Mouse (Mus musculus): Measurements from ENCODE around the gene Gm9508. TPM values are rescaled to one million over a fixed set of nuclear protein-coding genes. Genes with fewer than 3 reads are reported as not detected.
"Not testable (repeated sequence)": the region's sequence is repeated elsewhere in the genome, so short reads cannot be mapped to it uniquely, and the experiment has no call there.

Gene Gm9508
- polyA plus RNA-seq (2014; fragmentation: Nextera tagmentation; extraction: Ambion mirVana), result not detected in 2 replicates

- Histone ChIP-seq H3K4me2 (replicated peaks; ENCODE audit: low read depth, low read length) (no peak within 1 kb of the TSS), H3K9me3 (ENCODE audit: control insufficient read depth, low read length) (no peaks in the 10 kb centered on the region), H3K4me3 (ENCODE audit: low read depth, low read length) (no peak within 1 kb of the TSS), H3K27ac (ENCODE audit: low read depth, low read length) (no peak within 1 kb of the TSS), H3K36me3 (ENCODE audit: control insufficient read depth, insufficient read depth, low read length) (no peaks in the 10 kb centered on the region), H3K4me1 (replicated peaks; ENCODE audit: control insufficient read depth, insufficient read depth, low read length) (no peaks in the 10 kb centered on the region), H3K9ac (ENCODE audit: low read depth, low read length) (no peak within 1 kb of the TSS), H3K27me3 (ENCODE audit: control insufficient read depth, insufficient read depth, low read length) (no peaks in the 10 kb centered on the region; the same call in 1 of the 2 replicates)
- DNase-seq (ENCODE audit: low spot score), result no peak
- ATAC-seq (ENCODE audit: low FRiP score), result no peak
- 42% methylated on average over 4 of the region's 4 CpGs for WGBS
These were observed at the start of gene Gm9508 for GRCm38 (mm10) chr10:77697133-77697532. TSS of gene Gm9508 (minus strand) at chr10:77697233.

- H3K4me1 ChIP-seq (replicated peaks; ENCODE audit: control insufficient read depth, insufficient read depth, low read length); H3K4me2 ChIP-seq (replicated peaks; ENCODE audit: low read depth, low read length); DNase-seq (ENCODE audit: low spot score); H3K36me3 ChIP-seq (ENCODE audit: control insufficient read depth, insufficient read depth, low read length); H3K9me3 ChIP-seq (ENCODE audit: control insufficient read depth, low read length); H3K9ac ChIP-seq (ENCODE audit: low read depth, low read length); ATAC-seq (ENCODE audit: low FRiP score); H3K27me3 ChIP-seq (ENCODE audit: control insufficient read depth, insufficient read depth, low read length); H3K4me3 ChIP-seq (ENCODE audit: low read depth, low read length); H3K27ac ChIP-seq (ENCODE audit: low read depth, low read length): not testable (repeated sequence)
- WGBS, result 51% methylated on average over 4 of the region's 5 CpGs
These were observed 45.1 kb upstream of the Gm9508 start, which contains the start of gene Gm18596 for GRCm38 (mm10) chr10:77741924-77742688. TSS of gene Gm18596 (minus strand) at chr10:77742638.

- Histone ChIP-seq H3K4me1 (replicated peaks; ENCODE audit: control insufficient read depth, insufficient read depth, low read length) (no peaks in the 10 kb centered on the region), H3K27me3 (ENCODE audit: control insufficient read depth, insufficient read depth, low read length) (no peaks in the 10 kb centered on the region), H3K9me3 (ENCODE audit: control insufficient read depth, low read length) (no peaks in the 10 kb centered on the region), H3K36me3 (ENCODE audit: control insufficient read depth, insufficient read depth, low read length) (no peaks in the 10 kb centered on the region), H3K4me3 (ENCODE audit: low read depth, low read length) (no peak overlapping the region), H3K9ac (ENCODE audit: low read depth, low read length) (no peak overlapping the region), H3K4me2 (replicated peaks; ENCODE audit: low read depth, low read length) (no peak overlapping the region), H3K27ac (ENCODE audit: low read depth, low read length) (no peak overlapping the region)
- ATAC-seq (ENCODE audit: low FRiP score) (no peak), DNase-seq (ENCODE audit: low spot score) (no peak)
- 88% methylated on average over 4 of the region's 4 CpGs for WGBS
These were observed 41.9 kb upstream of the Gm9508 start for GRCm38 (mm10) chr10:77738929-77739328.

- WGBS, result 96% methylated on average over 1 of the region's 1 CpGs
- no peak overlapping the region for H3K27ac ChIP-seq (ENCODE audit: low read depth, low read length)
- no peaks in the 10 kb centered on the region for H3K4me1 ChIP-seq (replicated peaks; ENCODE audit: control insufficient read depth, insufficient read depth, low read length)
- ATAC-seq (ENCODE audit: low FRiP score) (no peak), DNase-seq (ENCODE audit: low spot score) (no peak)
- H3K27me3 ChIP-seq (ENCODE audit: control insufficient read depth, insufficient read depth, low read length), result no peaks in the 10 kb centered on the region
- H3K4me3 ChIP-seq (ENCODE audit: low read depth, low read length), result no peak overlapping the region
- H3K9me3 ChIP-seq (ENCODE audit: control insufficient read depth, low read length), result no peaks in the 10 kb centered on the region
- H3K9ac ChIP-seq (ENCODE audit: low read depth, low read length), result no peak overlapping the region
- no peak overlapping the region for H3K4me2 ChIP-seq (replicated peaks; ENCODE audit: low read depth, low read length)
- no peaks in the 10 kb centered on the region for H3K36me3 ChIP-seq (ENCODE audit: control insufficient read depth, insufficient read depth, low read length)
These were observed 38.9 kb upstream of the Gm9508 start for GRCm38 (mm10) chr10:77735928-77736327.

- H3K27ac ChIP-seq (ENCODE audit: low read depth, low read length), result no peak overlapping the region
- no peak overlapping the region for H3K4me2 ChIP-seq (replicated peaks; ENCODE audit: low read depth, low read length)
- H3K27me3 ChIP-seq (ENCODE audit: control insufficient read depth, insufficient read depth, low read length), result no peaks in the 10 kb centered on the region
- DNase-seq (ENCODE audit: low spot score), result peak; percentile 41
- no peak for ATAC-seq (ENCODE audit: low FRiP score)
- no peak overlapping the region for H3K9ac ChIP-seq (ENCODE audit: low read depth, low read length)
- 48% methylated on average over 4 of the region's 4 CpGs for WGBS
- H3K36me3 ChIP-seq (ENCODE audit: control insufficient read depth, insufficient read depth, low read length), result no peaks in the 10 kb centered on the region
- H3K4me1 ChIP-seq (replicated peaks; ENCODE audit: control insufficient read depth, insufficient read depth, low read length), result no peaks in the 10 kb centered on the region
- H3K9me3 ChIP-seq (ENCODE audit: control insufficient read depth, low read length), result no peaks in the 10 kb centered on the region
- H3K4me3 ChIP-seq (ENCODE audit: low read depth, low read length), result no peak overlapping the region
These were observed 32.2 kb upstream of the Gm9508 start for GRCm38 (mm10) chr10:77729241-77729640.

GRCm38 (mm10) chr10:77728280-77728679 lies 31.2 kb upstream of the Gm9508 start:
- no peak for ATAC-seq (ENCODE audit: low FRiP score)
- no peaks in the 10 kb centered on the region for H3K4me1 ChIP-seq (replicated peaks; ENCODE audit: control insufficient read depth, insufficient read depth, low read length)

GRCm38 (mm10) chr10:77726186-77726585 lies 29.2 kb upstream of the Gm9508 start, which contains the start of gene Gm10100:
TSS of gene Gm10100 (plus strand) at chr10:77726486.
- 40% methylated on average over 3 of the region's 3 CpGs for WGBS
- no peak within 1 kb of the TSS for H3K27ac ChIP-seq (ENCODE audit: low read depth, low read length)

More at GRCm38 (mm10) chr10:77728280-77728679, 31.2 kb upstream of the Gm9508 start:
- Histone ChIP-seq H3K4me3 (ENCODE audit: low read depth, low read length) (no peak overlapping the region), H3K36me3 (ENCODE audit: control insufficient read depth, insufficient read depth, low read length) (no peaks in the 10 kb centered on the region), H3K9me3 (ENCODE audit: control insufficient read depth, low read length) (no peaks in the 10 kb centered on the region), H3K27ac (ENCODE audit: low read depth, low read length) (no peak overlapping the region), H3K27me3 (ENCODE audit: control insufficient read depth, insufficient read depth, low read length) (no peaks in the 10 kb centered on the region), H3K4me2 (replicated peaks; ENCODE audit: low read depth, low read length) (no peak overlapping the region), H3K9ac (ENCODE audit: low read depth, low read length) (no peak overlapping the region)
- 65% methylated on average over 4 of the region's 4 CpGs for WGBS
- no peak for DNase-seq (ENCODE audit: low spot score)

GRCm38 (mm10) chr10:77724855-77725254 lies 27.8 kb upstream of the Gm9508 start:
- no peak for DNase-seq (ENCODE audit: low spot score)
- no peak overlapping the region for H3K4me3 ChIP-seq (ENCODE audit: low read depth, low read length)
- 73% methylated on average over 8 of the region's 8 CpGs for WGBS
- H3K36me3 ChIP-seq (ENCODE audit: control insufficient read depth, insufficient read depth, low read length), result no peaks in the 10 kb centered on the region
- no peaks in the 10 kb centered on the region for H3K4me1 ChIP-seq (replicated peaks; ENCODE audit: control insufficient read depth, insufficient read depth, low read length)
- ATAC-seq (ENCODE audit: low FRiP score), result no peak
- no peak overlapping the region for H3K27ac ChIP-seq (ENCODE audit: low read depth, low read length)
- H3K27me3 ChIP-seq (ENCODE audit: control insufficient read depth, insufficient read depth, low read length), result no peaks in the 10 kb centered on the region
- no peak overlapping the region for H3K4me2 ChIP-seq (replicated peaks; ENCODE audit: low read depth, low read length)
- no peak overlapping the region for H3K9ac ChIP-seq (ENCODE audit: low read depth, low read length)
- no peaks in the 10 kb centered on the region for H3K9me3 ChIP-seq (ENCODE audit: control insufficient read depth, low read length)

More at GRCm38 (mm10) chr10:77726186-77726585, 29.2 kb upstream of the Gm9508 start, which contains the start of gene Gm10100:
- no peak within 1 kb of the TSS for H3K4me2 ChIP-seq (replicated peaks; ENCODE audit: low read depth, low read length)
- H3K9ac ChIP-seq (ENCODE audit: low read depth, low read length), result no peak within 1 kb of the TSS
- H3K27me3 ChIP-seq (ENCODE audit: control insufficient read depth, insufficient read depth, low read length), result no peaks in the 10 kb centered on the region
- DNase-seq (ENCODE audit: low spot score) (no peak), ATAC-seq (ENCODE audit: low FRiP score) (no peak)
- H3K9me3 ChIP-seq (ENCODE audit: control insufficient read depth, low read length), result no peaks in the 10 kb centered on the region
- H3K36me3 ChIP-seq (ENCODE audit: control insufficient read depth, insufficient read depth, low read length), result no peaks in the 10 kb centered on the region
- no peak within 1 kb of the TSS for H3K4me3 ChIP-seq (ENCODE audit: low read depth, low read length)
- H3K4me1 ChIP-seq (replicated peaks; ENCODE audit: control insufficient read depth, insufficient read depth, low read length), result no peaks in the 10 kb centered on the region

- not testable (repeated sequence) for ATAC-seq (ENCODE audit: low FRiP score); H3K27me3 ChIP-seq (ENCODE audit: control insufficient read depth, insufficient read depth, low read length); H3K27ac ChIP-seq (ENCODE audit: low read depth, low read length); H3K36me3 ChIP-seq (ENCODE audit: control insufficient read depth, insufficient read depth, low read length); H3K4me2 ChIP-seq (replicated peaks; ENCODE audit: low read depth, low read length); H3K4me3 ChIP-seq (ENCODE audit: low read depth, low read length); H3K9ac ChIP-seq (ENCODE audit: low read depth, low read length); H3K4me1 ChIP-seq (replicated peaks; ENCODE audit: control insufficient read depth, insufficient read depth, low read length); H3K9me3 ChIP-seq (ENCODE audit: control insufficient read depth, low read length); DNase-seq (ENCODE audit: low spot score)
- WGBS, result 88% methylated on average over 1 of the region's 1 CpGs
These were observed 23.3 kb upstream of the Gm9508 start, which contains the start of gene Krtap12-1 for GRCm38 (mm10) chr10:77720299-77720698. TSS of gene Krtap12-1 (plus strand) at chr10:77720599.
